Mouse (Mus musculus) large intestine, adult 2 months (tissue): ENCODE results near the gene Mettl7a3. TPM values are rescaled to one million over a fixed set of nuclear protein-coding genes. Genes with fewer than 3 reads are reported as not detected.
"Not testable (repeated sequence)": the region's sequence is repeated elsewhere in the genome, so short reads cannot be mapped to it uniquely, and the experiment has no call there.

Experiments used
- DNase-seq: peaks from one replicate; pipeline ENCODE4 v3.0.0-alpha.2; 2012; ENCODE audit warnings: low read depth, low spot score
- WGBS: fragments of 180-500 bp; shearing (Covaris S2); methylation state at CpG from one replicate; pipeline ENCODE4 v1.1.7; 2018; 5-methylcytosine and 5-hydroxymethylcytosine counted together
- polyA plus RNA-seq: library from polyadenylated mRNA; depleted of rRNA; stranded (reverse); fragments of >200 nt; gene quantifications from 2 replicates; pipeline ENCODE4 v1.2.3, GENCODE M21; 2012; rRNA removed

Gene Mettl7a3
- polyA plus RNA-seq: not detected in 2 replicates

GRCm38 (mm10) chr15:100334629-100335028 is at the start of gene Mettl7a3:
TSS of gene Mettl7a3 (plus strand) at chr15:100334929.
- WGBS: 53% methylated on average over 10 of the region's 10 CpGs

GRCm38 (mm10) chr15:100288980-100289379 is 45.7 kb upstream of the Mettl7a3 start:
- WGBS: 47% methylated on average over 6 of the region's 6 CpGs
- DNase-seq: peak; percentile 77

More at GRCm38 (mm10) chr15:100334629-100335028, at the start of gene Mettl7a3:
- DNase-seq: no peak

DNA sequence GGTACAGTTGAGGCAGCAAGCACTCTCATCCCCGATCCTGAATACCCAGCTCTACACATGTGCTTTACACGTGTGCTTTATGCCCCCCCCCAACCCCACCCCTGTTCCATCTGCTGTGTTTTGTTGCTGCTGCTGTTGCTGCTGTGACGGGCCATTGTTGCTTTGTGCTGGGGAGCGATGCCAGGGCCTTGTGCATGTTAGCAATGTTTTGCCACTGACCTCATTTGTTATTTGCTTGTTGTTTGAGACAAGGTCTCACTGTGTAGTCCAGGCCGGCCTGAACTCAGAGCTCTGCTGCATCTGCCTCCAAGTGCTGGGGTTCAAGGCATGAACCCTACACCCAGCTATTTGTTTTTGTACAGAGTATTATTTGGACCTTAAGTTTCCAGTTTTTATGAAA is 43.9 kb upstream of the Mettl7a3 start:
- WGBS: 81% methylated on average over 5 of the region's 5 CpGs
- DNase-seq: no peak

- no peak for DNase-seq
- 56% methylated on average over 7 of the region's 7 CpGs for whole genome bisulfite sequencing
These were observed 42.4 kb upstream of the Mettl7a3 start for GRCm38 (mm10) chr15:100292326-100292725.

GRCm38 (mm10) chr15:100297856-100298255 is 36.9 kb upstream of the Mettl7a3 start:
- WGBS: 94% methylated on average over 5 of the region's 5 CpGs
- DNase-seq: no peak

GRCm38 (mm10) chr15:100300499-100300898 is 34.2 kb upstream of the Mettl7a3 start:
- 65% methylated on average over 6 of the region's 6 CpGs for WGBS
- DNase-seq: no peak

DNA sequence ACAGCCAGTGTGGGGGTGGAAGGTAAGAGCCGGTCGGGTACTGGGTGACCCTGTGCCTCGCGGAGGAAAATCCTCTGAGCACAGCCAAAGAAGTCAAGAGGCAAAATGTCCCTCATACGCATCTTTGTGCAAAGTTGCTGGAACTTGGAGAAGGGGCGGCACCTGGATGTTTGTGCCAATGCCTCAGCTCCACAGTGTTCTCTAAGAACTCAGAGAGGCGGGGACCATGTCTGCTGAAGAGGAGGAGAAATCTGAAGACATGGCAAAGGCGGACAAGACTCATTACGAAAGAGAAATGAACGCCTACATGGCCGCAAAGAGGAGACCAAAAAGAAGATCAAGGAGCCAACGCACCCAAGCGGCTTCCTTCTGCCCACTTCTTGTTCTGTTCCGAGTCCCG is 33.2 kb upstream of the Mettl7a3 start:
- WGBS: 90% methylated on average over 15 of the region's 15 CpGs

DNA sequence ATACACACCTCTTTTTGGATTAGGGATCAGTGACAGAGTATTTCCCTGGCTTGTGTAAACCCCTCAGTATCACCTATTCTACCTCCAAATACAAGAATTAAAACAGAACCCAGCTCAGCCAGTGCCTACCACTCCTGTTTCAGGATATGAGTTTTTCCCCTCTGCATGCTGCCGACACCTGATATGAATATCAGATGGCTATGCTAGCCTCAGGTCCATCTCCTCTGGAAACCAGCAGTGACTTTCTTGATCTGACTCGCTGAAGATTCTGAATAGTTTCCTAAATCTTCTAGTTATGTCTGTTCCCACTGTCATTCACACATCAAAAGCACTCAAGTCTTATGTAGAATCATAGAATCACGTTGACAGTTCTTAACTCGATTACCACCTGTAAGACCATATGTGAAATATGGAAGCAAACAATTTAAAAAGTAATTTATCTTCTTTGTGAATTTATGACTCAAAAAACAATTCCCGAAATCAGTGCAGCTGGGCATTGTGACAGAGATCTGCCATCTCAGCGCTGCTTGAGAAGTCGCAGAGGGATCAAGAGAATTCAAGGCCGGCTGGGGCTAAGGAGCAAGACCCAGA is 31.2 kb upstream of the Mettl7a3 start:
- no peak for DNase-seq
- WGBS: 25% methylated on average over 8 of the region's 8 CpGs

More for the DNA sequence above, 33.2 kb upstream of the Mettl7a3 start:
- no peak for DNase-seq

DNA sequence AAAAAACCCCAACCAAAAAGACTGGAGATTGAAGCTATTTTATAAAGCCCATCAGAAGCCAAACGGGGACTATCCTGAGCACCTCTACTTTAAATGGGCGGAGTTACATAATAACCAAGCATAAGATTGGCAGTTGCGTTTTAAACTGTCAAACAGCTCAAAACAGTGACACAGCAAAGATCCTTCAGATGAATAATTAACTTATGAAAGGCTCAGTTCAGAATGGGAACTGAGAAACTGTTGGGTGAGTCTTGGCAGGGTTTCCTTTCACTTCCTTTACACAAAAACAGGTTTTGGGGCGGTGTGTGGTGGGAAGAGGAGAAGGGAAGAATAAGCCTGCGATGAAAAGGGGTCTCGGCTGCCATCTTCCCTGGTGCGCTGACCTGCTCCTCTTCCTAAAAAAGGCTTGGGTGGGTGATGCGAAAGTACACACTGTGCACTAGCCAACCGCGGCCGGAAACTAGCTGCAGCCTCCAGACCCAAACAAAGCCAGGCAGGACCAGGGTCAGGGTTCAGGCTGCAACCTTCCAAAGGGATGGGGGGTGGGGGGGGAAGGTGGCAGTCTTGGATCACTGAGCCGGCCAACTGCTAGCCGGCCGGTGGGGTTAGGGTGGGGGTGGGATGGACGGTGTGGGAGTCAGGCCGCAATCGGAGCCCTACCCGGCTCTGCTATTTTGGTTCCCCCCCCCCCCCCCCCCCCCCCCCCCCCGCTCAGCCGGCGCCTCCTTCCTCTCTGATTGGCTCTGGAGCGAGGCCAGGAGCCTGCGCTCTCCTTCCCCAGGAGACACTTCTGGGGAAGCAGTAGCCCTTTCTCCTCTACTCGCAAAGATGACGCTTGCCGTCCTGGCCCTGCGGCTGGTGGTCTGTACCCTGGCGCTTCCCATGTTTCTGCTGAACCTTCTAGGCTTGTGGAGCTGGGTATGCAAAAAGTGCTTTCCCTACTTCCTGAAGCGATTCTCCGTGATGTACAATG is 30.4 kb upstream of the Mettl7a3 start, which contains the start of gene Mettl7a1:
Gene Mettl7a1 (plus strand): TSS at position 122 of the 973 bp plus-strand sequence.
- WGBS: under 1% methylated on average over 24 of the region's 30 CpGs
- DNase-seq: peak; percentile 89

DNA sequence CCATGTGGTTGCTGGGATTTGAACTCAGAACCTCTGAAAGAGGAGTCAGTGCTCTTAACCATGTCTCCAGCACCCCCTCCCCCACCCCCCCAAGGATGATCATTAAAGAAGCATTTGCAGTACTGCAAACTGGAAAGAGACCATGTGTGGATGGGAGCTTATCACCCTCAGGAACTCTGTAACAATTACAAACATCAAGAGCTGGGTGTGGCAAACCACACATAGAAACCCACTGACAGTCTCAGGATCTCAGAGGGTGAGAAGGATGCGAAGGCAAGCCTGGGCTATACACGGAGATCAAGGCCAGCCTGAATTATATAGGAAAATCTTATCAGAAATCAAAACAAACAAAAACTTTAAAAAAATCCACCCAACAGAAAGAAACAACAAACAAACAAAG is 28.5 kb upstream of the Mettl7a3 start:
- 59% methylated on average over 2 of the region's 2 CpGs for WGBS
- DNase-seq: no peak

GRCm38 (mm10) chr15:100307438-100308096 is 27.2 kb upstream of the Mettl7a3 start:
- 15% methylated on average over 11 of the region's 11 CpGs for WGBS
- not testable (repeated sequence) for DNase-seq

- 36% methylated on average over 2 of the region's 2 CpGs for WGBS
- DNase-seq: no peak
These were observed 22.4 kb upstream of the Mettl7a3 start for GRCm38 (mm10) chr15:100312346-100312745.

- DNase-seq: no peak
- 96% methylated on average over 5 of the region's 5 CpGs for WGBS
These were observed 20.1 kb upstream of the Mettl7a3 start for GRCm38 (mm10) chr15:100314448-100315145.

GRCm38 (mm10) chr15:100318014-100318671 is 16.6 kb upstream of the Mettl7a3 start:
- 8% methylated on average over 4 of the region's 4 CpGs for WGBS
- not testable (repeated sequence) for DNase-seq

DNA sequence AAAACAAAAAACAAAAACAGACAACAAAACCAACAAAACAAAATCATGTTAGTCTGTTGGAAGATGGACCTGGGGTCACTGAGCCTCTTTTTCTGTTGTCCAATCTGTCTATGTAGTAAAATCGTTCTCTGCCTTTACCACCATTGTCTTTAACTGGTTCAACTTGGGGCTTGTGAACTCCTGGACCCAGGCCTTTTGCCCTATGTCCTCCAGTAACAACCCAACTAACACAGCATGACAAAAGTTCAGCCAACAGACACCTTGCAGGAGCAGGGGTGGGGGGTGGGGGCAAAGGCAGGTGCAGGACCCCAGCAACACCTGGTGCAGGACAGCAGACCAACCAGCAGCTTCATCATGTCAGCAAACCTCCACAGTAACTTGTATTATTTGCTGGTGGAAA is 14.8 kb upstream of the Mettl7a3 start:
- no peak for DNase-seq
- 74% methylated on average over 1 of the region's 1 CpGs for WGBS

- no peak for DNase-seq
- 49% methylated on average over 9 of the region's 9 CpGs for WGBS
These were observed 14.3 kb upstream of the Mettl7a3 start for GRCm38 (mm10) chr15:100320295-100320905.

- DNase-seq: no peak
- WGBS: 40% methylated on average over 5 of the region's 5 CpGs
These were observed 13.6 kb upstream of the Mettl7a3 start for GRCm38 (mm10) chr15:100321134-100321533.

GRCm38 (mm10) chr15:100324021-100324591 is 10.6 kb upstream of the Mettl7a3 start:
- no peak for DNase-seq
- WGBS: 54% methylated on average over 12 of the region's 12 CpGs
